In the genomic region with DNA sequence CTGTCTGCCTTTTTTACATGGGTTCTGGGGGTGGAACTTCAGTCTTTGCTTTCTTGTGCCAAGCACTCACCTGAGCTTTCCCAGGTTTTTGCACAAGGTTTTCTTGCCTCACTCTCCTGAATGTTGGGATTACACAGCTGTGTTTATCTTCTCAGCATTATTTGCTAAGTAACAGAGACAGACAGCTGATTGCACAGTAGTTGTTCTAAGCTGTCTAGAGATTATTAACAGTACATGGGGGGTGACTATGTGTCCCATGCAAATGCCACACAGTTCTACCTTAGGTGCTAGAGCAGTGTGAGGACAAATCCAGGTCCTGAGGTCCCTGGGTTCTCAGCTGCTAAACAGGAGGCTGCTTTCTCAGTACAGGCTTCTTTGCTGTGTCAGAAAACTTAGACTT, we compare ENCODE assay signal across 29 mouse cellular contexts. TPM values are rescaled to one million over a fixed set of nuclear protein-coding genes. Genes with fewer than 3 reads are reported as not detected.
"Had no signal": no experiment of that assay in that cellular context is flagged by ENCODE, and none has a peak within 500 bp of the region (broad histone marks: within the 10 kb centered on the region; RNA-seq: fewer than 3 reads in every experiment).

No protein-coding gene starts in this region.

- H3K27me3 ChIP-seq: limb, embryonic 12.5 days; limb, embryonic 13.5 days; limb, embryonic 15.5 days; liver, embryonic 13.5 days; liver, embryonic 15.5 days; lung, embryonic 15.5 days; megakaryocyte, embryonic 14.5 days; midbrain, embryonic 12.5 days; midbrain, embryonic 13.5 days; midbrain, embryonic 15.5 days had no signal

- H3K27ac ChIP-seq: left cerebral cortex, adult 2 months; limb, embryonic 10.5 days; limb, embryonic 12.5 days; limb, embryonic 13.5 days; limb, embryonic 15.5 days; liver, embryonic 13.5 days; liver, embryonic 14.5 days; liver, embryonic 15.5 days; lung, embryonic 15.5 days; macrophage; midbrain, embryonic 10.5 days; midbrain, embryonic 12.5 days; midbrain, embryonic 13.5 days; midbrain, embryonic 15.5 days had no signal

- H3K4me1 ChIP-seq: limb, embryonic 12.5 days; limb, embryonic 15.5 days; midbrain, embryonic 10.5 days; midbrain, embryonic 12.5 days had no signal

- ATAC-seq: lung, postnatal 0 days; midbrain, embryonic 13.5 days; midbrain, embryonic 15.5 days; midbrain, embryonic 16.5 days had no signal

- H3K4me2 ChIP-seq: limb, embryonic 12.5 days; limb, embryonic 13.5 days; limb, embryonic 15.5 days; liver, embryonic 11.5 days; liver, embryonic 13.5 days; liver, embryonic 15.5 days; lung, embryonic 14.5 days; lung, embryonic 15.5 days; midbrain, embryonic 11.5 days; midbrain, embryonic 12.5 days; midbrain, embryonic 13.5 days; midbrain, embryonic 15.5 days had no signal

- H3K9ac ChIP-seq: limb, embryonic 12.5 days; limb, embryonic 13.5 days; limb, embryonic 15.5 days; liver, embryonic 13.5 days; liver, embryonic 14.5 days; liver, embryonic 15.5 days; lung, embryonic 14.5 days; lung, embryonic 15.5 days; midbrain, embryonic 12.5 days; midbrain, embryonic 13.5 days; midbrain, embryonic 15.5 days had no signal

- H3K4me3 ChIP-seq: left cerebral cortex, adult 2 months; limb, embryonic 10.5 days; limb, embryonic 12.5 days; limb, embryonic 13.5 days; limb, embryonic 15.5 days; liver, embryonic 13.5 days; liver, embryonic 15.5 days; lung, embryonic 15.5 days; megakaryocyte, embryonic 14.5 days; midbrain, embryonic 10.5 days; midbrain, embryonic 12.5 days; midbrain, embryonic 13.5 days; midbrain, embryonic 15.5 days; myocyte had no signal

- DNase-seq: left cerebral cortex, postnatal 4 days; liver, embryonic 13.5 days; lung, adult 18-20 months; lung, adult 2 months; lung, embryonic 14.5 days; lung, postnatal 10 days; lung, postnatal 14 days; lung, postnatal 36 days; lung, postnatal 4 days; midbrain, embryonic 14.5 days had no signal

- H3K9me3 ChIP-seq: limb, embryonic 10.5 days; limb, embryonic 12.5 days; limb, embryonic 13.5 days; limb, embryonic 15.5 days; liver, embryonic 13.5 days; liver, embryonic 15.5 days; lung, embryonic 15.5 days; megakaryocyte, embryonic 14.5 days; midbrain, embryonic 10.5 days; midbrain, embryonic 12.5 days; midbrain, embryonic 13.5 days; midbrain, embryonic 15.5 days had no signal

RNA-seq across cellular contexts. Expression of gene Hapln4, which starts 33.6 kb away (rescaled TPM):
- polyA plus RNA-seq: limb, embryonic 10.5 days; limb, embryonic 12.5 days; limb, embryonic 13.5 days; lung, embryonic 15.5 days; lung, postnatal 0 days had no signal
